Mouse (Mus musculus) heart, embryonic 14.5 days (tissue): ENCODE data around the gene Gm20503. TPM values are rescaled to one million over a fixed set of nuclear protein-coding genes. Genes with fewer than 3 reads are reported as not detected.

Source experiments
- ATAC-seq: fragments of 200-750 bp; cut with Nextera tagmentation; 2 replicates; pipeline ENCODE4 v1.8.0; 2017; ENCODE audit warnings: low read depth, moderate TSS enrichment; ENCODE audit not compliant: insufficient number of reproducible peaks, insufficient read depth, low FRiP score
- H3K27ac ChIP-seq, 2 experiments: fragments of 200-500 bp in 1 of 2; fragments of 300-500 bp in 1 of 2; sonication (generic) in 1 of 2; replicated peaks in 1 of 2; 2 replicates each; pipeline ENCODE4 v1.5.1; 2012 to 2014; ENCODE audit warnings: low read depth in 2 of 2, low read length in 2 of 2, control low read depth in 1 of 2, mild to moderate bottlenecking in 1 of 2, mixed read lengths in 1 of 2; ENCODE audit not compliant: control insufficient read depth in 1 of 2, insufficient read depth in 1 of 2
- H3K27me3 ChIP-seq: fragments of 300-500 bp; sonication (generic); 2 replicates; pipeline ENCODE4 v1.6.1; 2014; ENCODE audit warnings: mild to moderate bottlenecking, low read length, control low read depth; ENCODE audit not compliant: control insufficient read depth, insufficient read depth
- H3K36me3 ChIP-seq: fragments of 300-500 bp; sonication (generic); 2 replicates; pipeline ENCODE4 v1.6.1; 2014; ENCODE audit warnings: mild to moderate bottlenecking, control low read depth, low read length, mixed read lengths; ENCODE audit not compliant: control insufficient read depth, insufficient read depth
- H3K4me1 ChIP-seq, 2 experiments: fragments of 200-500 bp in 1 of 2; fragments of 300-500 bp in 1 of 2; sonication (generic) in 1 of 2; 2 replicates each; pipeline ENCODE4 v1.6.1; 2012 to 2014; ENCODE audit warnings: low read length in 2 of 2, control low read depth in 1 of 2, mixed read lengths in 1 of 2; ENCODE audit not compliant: control insufficient read depth in 2 of 2, insufficient read depth in 2 of 2
- H3K4me2 ChIP-seq: fragments of 300-500 bp; sonication (generic); 2 replicates; pipeline ENCODE4 v1.6.1; 2014; ENCODE audit warnings: mild to moderate bottlenecking, low read length
- H3K4me3 ChIP-seq, 2 experiments: fragments of 200-500 bp in 1 of 2; fragments of 300-500 bp in 1 of 2; sonication (generic) in 1 of 2; 2 replicates each; pipeline ENCODE4 v1.5.1; 2012 to 2014; ENCODE audit warnings: low read length in 2 of 2, mild to moderate bottlenecking in 2 of 2, control low read depth in 1 of 2, low read depth in 1 of 2, moderate library complexity in 1 of 2; ENCODE audit not compliant: control insufficient read depth in 1 of 2, insufficient read depth in 1 of 2
- H3K9ac ChIP-seq: fragments of 300-500 bp; sonication (generic); 2 replicates; pipeline ENCODE4 v1.6.1; 2014; ENCODE audit warnings: mild to moderate bottlenecking, low read length
- H3K9me3 ChIP-seq: fragments of 300-500 bp; sonication (generic); 2 replicates; pipeline ENCODE4 v1.6.1; 2016; ENCODE audit warnings: low read length, control low read depth; ENCODE audit not compliant: control insufficient read depth
- WGBS: fragments of 180-500 bp; shearing (Covaris S2); extraction: QIAGEN DNeasy Blood & Tissue Kit; methylation state at CpG from one replicate; pipeline ENCODE4 v1.1.7; 2014; 5-methylcytosine and 5-hydroxymethylcytosine counted together
- polyA plus RNA-seq: library from polyadenylated mRNA; unstranded; fragments of >200 nt; fragmentation: Nextera tagmentation; extraction: Ambion mirVana; gene quantifications from 2 replicates; pipeline ENCODE4 v1.2.1, GENCODE M21; 2014

Gene Gm20503
- polyA plus RNA-seq, 1 experiment from 2014 or later = 12.2 TPM

- peak within 1 kb of the TSS; percentile 60 to 77 for H3K4me3 ChIP-seq
- H3K27me3 ChIP-seq = no peaks in the 10 kb centered on the region
- peak within 1 kb of the TSS; percentile 76 for H3K9ac ChIP-seq
- WGBS = 8% methylated on average over 75 of the region's 76 CpGs
- no peak within 1 kb of the TSS; a peak in 2 of 4 replicates for H3K27ac ChIP-seq
- peak; percentile 78 for ATAC-seq
- peaks cover 3% of the 10 kb centered on the region; the same call in 1 of the 2 replicates for H3K9me3 ChIP-seq
- peaks cover 9% of the 10 kb centered on the region; the same call in 1 of the 2 replicates for H3K36me3 ChIP-seq
- peak within 1 kb of the TSS; percentile 72 for H3K4me2 ChIP-seq
- peaks cover 4 to 5% of the 10 kb centered on the region in 2 experiments; a peak in 1 of 4 replicates for H3K4me1 ChIP-seq
These were observed 32.1 kb downstream of the Gm20503 start, which contains the start of gene Gng10 for GRCm38 (mm10) chr4:59034918-59035785. Gene Gng10, plus strand, starts transcription at chr4:59035088.

- peak overlapping the region; percentile 60 to 77 for H3K4me3 ChIP-seq
- H3K9me3 ChIP-seq = peaks cover 3% of the 10 kb centered on the region; the same call in 1 of the 2 replicates
- H3K27me3 ChIP-seq = no peaks in the 10 kb centered on the region
- WGBS = 67% methylated on average over 18 of the region's 18 CpGs
- peak overlapping the region; percentile 72 for H3K4me2 ChIP-seq
- no peak for ATAC-seq
- peak overlapping the region; percentile 76; the same call in 1 of the 2 replicates for H3K9ac ChIP-seq
- H3K36me3 ChIP-seq = peaks cover 9% of the 10 kb centered on the region; the same call in 1 of the 2 replicates
- no peak overlapping the region for H3K27ac ChIP-seq
- peaks cover 4 to 5% of the 10 kb centered on the region in 2 experiments; a peak in 1 of 4 replicates for H3K4me1 ChIP-seq
These were observed 32.9 kb downstream of the Gm20503 start for GRCm38 (mm10) chr4:59035786-59036350.

DNA sequence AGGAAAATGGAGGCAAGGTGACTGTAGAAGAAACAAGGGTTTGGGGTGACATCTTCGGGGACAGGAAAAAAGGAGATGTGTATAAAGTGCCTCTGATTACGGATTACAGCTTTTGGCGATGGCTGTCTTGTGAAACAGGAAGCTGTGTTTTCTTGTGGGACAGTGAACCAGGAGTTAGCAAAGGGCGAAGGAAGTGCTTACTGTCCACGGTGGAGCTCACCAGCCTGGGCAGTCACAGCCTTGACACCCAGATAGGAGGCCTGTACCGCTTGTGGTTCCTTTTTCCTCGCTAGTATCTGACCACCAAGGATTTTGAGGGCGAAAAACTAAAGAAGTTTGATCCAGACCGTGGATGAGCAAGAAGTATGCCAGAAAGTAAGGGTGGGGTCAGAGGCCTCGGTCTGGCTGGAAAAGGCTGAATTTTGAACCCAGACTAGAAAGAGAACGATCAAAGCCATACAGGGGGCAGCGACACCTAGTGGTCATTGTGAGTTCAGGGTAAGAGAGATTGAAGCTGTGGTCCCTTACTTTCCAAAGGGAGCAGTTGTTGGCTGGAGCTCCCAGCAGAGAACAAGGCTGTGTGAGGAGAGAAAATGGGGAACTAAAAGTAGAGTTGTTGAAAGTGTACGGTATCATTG, 33.6 kb downstream of the Gm20503 start:
- H3K27me3 ChIP-seq = no peaks in the 10 kb centered on the region
- no peak overlapping the region for H3K9ac ChIP-seq
- peaks cover 3% of the 10 kb centered on the region; the same call in 1 of the 2 replicates for H3K9me3 ChIP-seq
- H3K4me2 ChIP-seq = peak overlapping the region; percentile 21; the same call in 1 of the 2 replicates
- H3K36me3 ChIP-seq = peaks cover 9% of the 10 kb centered on the region; the same call in 1 of the 2 replicates
- H3K4me1 ChIP-seq = peaks cover 4 to 5% of the 10 kb centered on the region in 2 experiments; a peak in 1 of 4 replicates
- no peak overlapping the region for H3K27ac ChIP-seq
- H3K4me3 ChIP-seq = no peak overlapping the region
- WGBS = 46% methylated on average over 13 of the region's 13 CpGs
- ATAC-seq = no peak

GRCm38 (mm10) chr4:59037525-59037924, 34.5 kb downstream of the Gm20503 start:
- WGBS = 61% methylated on average over 3 of the region's 3 CpGs
- peaks cover 4 to 5% of the 10 kb centered on the region in 2 experiments; a peak in 1 of 4 replicates for H3K4me1 ChIP-seq
- H3K9ac ChIP-seq = no peak overlapping the region
- ATAC-seq = no peak
- H3K9me3 ChIP-seq = peaks cover 3% of the 10 kb centered on the region; the same call in 1 of the 2 replicates
- no peaks in the 10 kb centered on the region for H3K27me3 ChIP-seq
- H3K36me3 ChIP-seq = peaks cover 14% of the 10 kb centered on the region; the same call in 1 of the 2 replicates
- no peak overlapping the region for H3K4me3 ChIP-seq
- no peak overlapping the region for H3K27ac ChIP-seq
- H3K4me2 ChIP-seq = no peak overlapping the region

- H3K4me2 ChIP-seq = no peak overlapping the region
- no peak overlapping the region for H3K4me3 ChIP-seq
- 80% methylated on average over 11 of the region's 11 CpGs for WGBS
- no peaks in the 10 kb centered on the region for H3K27me3 ChIP-seq
- H3K4me1 ChIP-seq = peaks cover 4 to 5% of the 10 kb centered on the region in 2 experiments; a peak in 1 of 4 replicates
- H3K9me3 ChIP-seq = no peaks in the 10 kb centered on the region
- peaks cover 14% of the 10 kb centered on the region; the same call in 1 of the 2 replicates for H3K36me3 ChIP-seq
- ATAC-seq = no peak
- no peak overlapping the region for H3K9ac ChIP-seq
- H3K27ac ChIP-seq = no peak overlapping the region
These were observed 37.6 kb downstream of the Gm20503 start for GRCm38 (mm10) chr4:59040397-59041287.

DNA sequence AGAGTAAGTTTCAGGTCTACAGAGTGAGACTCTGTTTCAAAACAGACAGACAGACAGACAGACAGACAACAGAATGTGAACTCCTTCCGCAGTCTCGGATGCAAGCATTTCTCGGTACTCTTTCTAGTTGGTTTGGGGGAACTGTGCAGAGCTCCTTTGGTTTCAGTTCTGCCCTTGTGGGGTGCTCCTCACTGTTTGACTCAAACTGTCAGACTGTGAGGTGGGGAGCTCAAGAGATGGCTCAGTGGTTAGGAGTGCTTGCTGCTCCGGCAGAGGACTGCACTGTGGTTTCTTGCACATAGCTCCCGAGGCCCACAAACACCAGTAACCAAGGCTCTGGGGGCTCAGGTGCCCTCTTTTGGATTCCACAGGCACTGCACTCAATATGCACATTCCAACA, 40.1 kb downstream of the Gm20503 start:
- no peak overlapping the region for H3K27ac ChIP-seq

More for the DNA sequence above, 40.1 kb downstream of the Gm20503 start:
- H3K36me3 ChIP-seq = peaks cover 14% of the 10 kb centered on the region; the same call in 1 of the 2 replicates
- H3K27me3 ChIP-seq = no peaks in the 10 kb centered on the region
- ATAC-seq = no peak
- H3K4me1 ChIP-seq = no peaks in the 10 kb centered on the region
- whole genome bisulfite sequencing = 97% methylated on average over 5 of the region's 5 CpGs
- no peaks in the 10 kb centered on the region for H3K9me3 ChIP-seq
- no peak overlapping the region for H3K9ac ChIP-seq
- H3K4me2 ChIP-seq = no peak overlapping the region
- no peak overlapping the region for H3K4me3 ChIP-seq
